Mouse (Mus musculus): Measurements from ENCODE around the gene Ndufa8.
A peak's percentile ranks its signal among the peaks of the same experiment; 100 is the strongest.

The Ndufa8 gene

DNA sequence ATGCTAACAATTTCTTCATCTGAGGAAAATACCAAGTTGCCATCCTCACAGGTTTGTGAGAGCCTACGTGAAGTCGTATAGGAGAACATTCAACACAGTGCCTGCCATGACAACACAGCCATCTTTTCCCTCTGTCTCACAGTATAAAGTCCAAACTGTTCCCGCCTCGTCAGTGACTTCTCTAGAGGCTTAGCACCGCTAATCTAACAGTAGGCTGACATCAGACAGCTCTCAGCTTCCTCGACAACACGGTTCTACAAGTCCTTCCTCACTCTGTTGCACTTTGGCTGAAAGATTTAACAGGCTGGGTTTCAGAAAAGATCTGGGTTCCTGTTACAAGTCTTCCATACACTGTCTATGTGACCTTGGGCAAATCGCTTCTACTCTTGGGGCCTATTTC, 1.0 kb downstream of the Ndufa8 start:
- no peak for DNase-seq (ENCODE audit: low read depth, low spot score)

DNA sequence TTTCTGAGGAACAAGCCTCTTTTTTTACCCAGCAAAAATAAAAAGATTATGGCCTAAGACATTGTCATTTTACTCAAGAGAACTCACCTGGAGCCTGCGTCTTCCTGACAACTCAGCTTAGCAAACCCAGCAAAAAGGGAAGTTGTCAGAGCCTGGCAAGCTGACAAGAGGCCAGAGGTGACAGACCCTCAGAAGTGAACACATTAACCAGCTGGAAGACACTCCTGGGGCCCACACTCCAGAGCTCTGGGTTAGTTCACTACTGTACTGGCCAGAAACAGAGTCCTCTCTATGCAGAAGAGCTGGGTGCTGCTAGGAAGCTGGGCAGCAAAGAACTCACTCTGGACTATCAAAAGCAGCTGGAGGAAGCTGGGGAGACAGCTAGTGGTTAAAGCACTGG, 8.3 kb downstream of the Ndufa8 start:
- no peak for DNase-seq (ENCODE audit: low read depth, low spot score)

DNA sequence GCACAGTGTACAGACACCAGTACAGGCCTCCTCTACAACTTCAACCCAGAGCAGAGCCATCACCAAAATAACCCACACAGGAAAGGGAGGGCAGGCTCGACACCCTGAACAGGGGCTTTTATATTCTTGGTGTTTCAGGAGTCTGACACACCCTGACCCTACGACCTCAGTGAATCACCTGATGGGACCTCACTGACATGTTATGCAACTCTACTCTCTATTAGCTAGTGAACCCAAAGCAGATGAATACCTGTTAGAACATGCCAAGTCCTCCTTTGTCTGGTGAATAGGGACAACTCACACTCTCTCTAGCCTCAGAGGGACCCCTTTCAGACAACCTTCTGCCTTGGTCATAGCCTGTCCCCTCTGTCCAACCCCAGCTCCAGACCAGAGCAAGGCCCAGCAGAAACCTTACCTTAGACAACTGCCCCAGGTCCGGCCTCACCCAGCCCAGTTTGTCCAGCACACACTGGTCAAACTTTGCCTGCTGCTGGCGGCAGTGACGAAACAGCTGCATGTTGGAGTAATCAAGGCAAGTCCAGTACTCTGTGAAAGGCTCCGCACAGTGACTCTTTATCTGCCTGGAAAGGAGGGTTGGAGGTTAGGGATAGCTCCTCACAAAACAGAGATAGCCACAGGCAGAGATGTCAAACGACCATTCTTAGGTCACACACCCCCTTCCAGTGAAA, 9.8 kb downstream of the Ndufa8 start:
- no peak for DNase-seq (ENCODE audit: low read depth, low spot score)

DNA sequence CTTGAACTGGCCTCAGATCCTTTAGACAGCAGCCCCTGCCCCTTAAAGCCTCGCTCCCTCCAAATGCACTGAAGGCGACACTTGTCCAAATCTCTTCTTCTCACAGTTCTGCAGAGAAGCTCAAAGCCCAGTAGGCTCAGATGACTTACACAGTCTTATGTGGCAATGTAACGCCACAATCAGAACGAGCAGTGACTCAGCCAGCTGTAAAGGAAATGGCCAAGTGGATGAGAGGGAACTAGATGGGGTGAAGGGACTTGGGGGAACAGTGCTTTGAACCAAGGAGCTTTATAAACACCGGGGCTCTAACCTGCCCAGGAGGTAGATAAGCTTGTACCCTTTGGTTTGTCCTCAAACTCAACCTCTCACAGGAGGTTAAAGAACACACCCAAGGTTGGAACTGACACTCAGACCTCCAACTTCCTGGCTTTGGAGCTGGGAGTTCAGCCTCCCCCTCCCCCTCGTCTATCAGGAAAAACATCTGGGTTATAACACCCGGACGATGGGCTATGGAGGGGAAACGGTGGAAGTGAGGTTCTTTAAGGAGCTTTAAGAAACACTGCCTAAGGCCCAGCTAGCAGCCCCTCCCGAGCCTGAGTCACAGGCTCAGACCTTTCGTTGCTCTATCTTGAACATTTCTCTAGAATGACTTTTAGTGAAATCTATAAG, 13.7 kb downstream of the Ndufa8 start:
- DNase-seq (ENCODE audit: low read depth, low spot score): no peak

DNA sequence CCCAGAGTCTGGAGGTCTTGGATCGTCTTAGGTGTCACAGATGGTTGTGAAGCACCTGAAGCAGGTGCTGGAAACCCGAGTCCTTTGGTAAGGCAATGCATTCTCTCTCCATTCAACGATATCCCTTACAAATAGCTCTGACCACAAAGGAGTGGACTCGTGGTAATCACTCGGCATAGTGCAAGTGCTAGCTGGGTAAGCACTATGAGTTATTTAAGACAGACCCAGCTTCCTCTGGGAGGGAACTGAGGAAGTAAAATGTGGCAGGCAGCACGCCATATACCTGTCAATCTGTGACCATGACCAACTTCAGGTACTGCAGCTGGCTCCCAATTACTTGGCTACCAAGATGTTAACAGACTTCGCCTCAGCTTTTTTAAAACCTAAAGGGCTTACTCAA, 14.3 kb downstream of the Ndufa8 start:
- DNase-seq (ENCODE audit: low read depth, low spot score): no peak

DNA sequence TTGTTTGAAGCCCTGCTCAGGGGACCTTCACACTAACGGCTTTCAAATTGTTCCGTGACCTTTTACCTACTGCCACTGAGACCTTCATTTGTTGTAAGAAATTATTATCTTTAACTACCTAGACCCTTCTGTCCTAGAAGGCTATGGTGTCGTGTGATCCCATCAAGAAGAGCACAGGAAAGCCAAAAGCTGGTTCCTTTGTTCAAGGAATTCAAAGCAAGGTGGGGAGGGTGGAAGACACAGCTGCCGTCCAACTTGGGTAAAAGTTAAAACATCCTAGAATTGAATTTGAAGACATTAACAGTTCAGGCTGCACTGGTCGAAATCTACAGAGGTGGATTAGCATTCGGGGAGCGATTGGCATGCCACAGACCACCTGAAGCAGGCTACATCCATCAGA, 15.2 kb downstream of the Ndufa8 start:
- DNase-seq (ENCODE audit: low read depth, low spot score): no peak

DNA sequence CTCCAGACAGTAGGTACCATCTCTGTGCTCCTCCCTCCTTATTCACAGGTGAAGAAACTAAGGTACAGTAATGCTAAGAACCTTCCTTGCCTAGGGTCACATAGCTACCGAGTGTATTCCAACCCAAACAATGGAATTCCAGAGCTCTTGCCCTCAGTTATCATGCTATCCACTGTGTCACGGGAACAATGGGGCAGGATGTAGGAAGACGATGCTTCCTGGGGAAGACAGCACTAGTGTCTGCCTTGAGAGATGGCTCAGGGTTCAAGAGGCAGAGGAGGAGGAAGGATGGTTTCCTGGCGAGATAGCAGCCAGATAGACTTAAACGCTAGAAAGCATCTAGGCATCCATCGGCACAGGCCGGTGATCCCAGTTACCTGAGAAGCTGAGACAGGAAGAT, 16.3 kb downstream of the Ndufa8 start:
- no peak for DNase-seq (ENCODE audit: low read depth, low spot score)

DNA sequence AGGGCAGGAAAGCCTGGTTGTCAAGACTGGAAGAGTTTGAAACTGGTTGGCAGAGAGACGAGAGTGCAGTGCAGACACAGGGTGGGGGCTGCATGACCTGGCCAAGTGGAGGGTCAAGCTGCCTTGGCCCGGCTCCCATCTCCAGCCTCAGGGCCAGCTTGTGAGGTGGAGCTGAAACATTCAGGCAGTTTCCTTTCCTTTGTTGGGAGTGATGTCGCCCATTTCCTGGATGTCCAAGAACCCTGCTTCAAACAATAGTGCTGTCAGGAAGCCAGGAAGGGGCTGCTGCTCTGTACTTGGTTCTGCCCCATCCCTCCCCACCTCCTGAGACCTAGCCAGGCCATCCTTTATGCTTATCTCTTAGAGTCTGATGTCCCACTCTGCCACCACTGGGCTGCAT, 25.9 kb downstream of the Ndufa8 start:
- DNase-seq (ENCODE audit: low read depth, low spot score): no peak

DNA sequence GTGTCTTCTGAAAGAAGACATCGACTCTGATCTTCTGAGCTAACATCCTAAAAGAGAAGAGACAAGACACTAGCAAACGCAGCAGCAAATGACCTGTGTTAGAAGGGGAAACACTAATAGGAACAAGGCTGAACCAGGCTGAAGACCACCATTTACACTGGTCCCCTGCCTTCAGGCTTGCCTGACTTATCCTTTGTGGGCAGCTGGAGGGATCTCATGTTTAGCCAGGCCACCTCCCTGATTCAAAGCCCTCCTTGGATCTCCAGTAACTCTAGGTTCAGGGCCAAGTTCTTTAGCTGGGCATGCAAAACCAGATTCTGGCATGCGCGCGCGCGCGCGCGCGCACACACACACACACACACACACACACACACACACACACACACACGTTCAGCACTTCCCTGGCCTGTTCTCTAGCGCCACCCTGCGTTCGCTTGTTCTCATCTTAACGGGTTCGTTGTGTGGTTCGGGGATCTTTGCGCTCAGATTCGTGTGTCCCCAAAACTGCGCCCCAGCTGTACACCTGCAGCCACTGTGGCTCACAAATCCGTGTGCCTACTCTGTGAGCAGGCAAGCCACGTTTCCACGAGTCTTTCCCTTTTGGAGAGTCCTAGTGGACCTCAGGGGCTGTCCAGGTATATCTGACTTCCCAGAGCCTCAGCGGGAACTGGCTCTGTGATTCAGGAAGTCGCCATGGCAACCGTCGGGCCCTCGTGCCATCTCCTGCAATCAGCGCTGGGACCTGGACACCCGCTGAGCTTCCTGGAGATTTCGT, 27.6 kb downstream of the Ndufa8 start:
- DNase-seq (ENCODE audit: low read depth, low spot score): peak; percentile 86

DNA sequence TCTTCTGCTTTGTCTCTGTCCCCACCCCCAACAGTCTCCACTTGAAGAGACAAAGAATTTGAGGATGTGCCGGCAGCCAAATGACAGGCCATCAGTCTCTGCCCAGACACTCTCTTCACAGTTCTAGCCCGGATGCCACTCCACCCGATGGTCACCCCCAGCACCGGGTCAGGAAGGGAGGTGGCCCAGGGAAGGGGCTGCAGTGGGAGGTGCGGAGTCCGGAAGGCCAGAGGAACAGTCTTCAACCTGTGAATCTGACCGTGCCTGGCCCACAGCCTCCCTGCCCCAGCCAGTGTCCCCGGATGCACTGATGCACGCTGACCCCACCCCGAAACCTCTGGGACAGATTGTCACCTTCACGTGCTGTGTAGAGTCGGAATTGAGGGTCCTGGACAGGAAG, 36.2 kb downstream of the Ndufa8 start:
- DNase-seq (ENCODE audit: low read depth, low spot score): no peak

DNA sequence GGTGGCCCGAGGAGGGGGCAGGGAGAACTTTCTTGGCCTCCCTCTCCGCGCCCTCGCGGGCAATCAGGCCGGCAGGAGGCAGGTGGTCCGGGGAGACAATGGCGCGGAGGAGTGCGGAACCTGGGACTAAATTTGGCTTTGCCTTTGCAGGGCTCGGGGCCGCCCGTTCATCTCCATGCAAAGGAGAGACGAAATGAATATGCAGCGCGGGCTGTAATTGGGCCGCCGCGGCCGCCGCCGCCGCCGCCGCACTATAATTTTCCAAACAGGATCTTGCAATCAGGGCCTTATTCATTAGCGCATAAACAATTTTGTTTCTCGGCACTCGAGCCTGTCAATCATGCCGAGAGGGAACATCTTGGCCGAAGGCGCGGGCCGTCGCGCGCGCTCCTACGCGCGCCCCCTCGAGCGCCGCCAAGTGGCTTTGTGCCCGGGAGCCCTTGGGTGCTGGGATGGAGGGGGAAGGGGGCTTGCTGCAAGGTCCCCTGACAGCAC, 37.8 kb downstream of the Ndufa8 start:
- no peak for DNase-seq (ENCODE audit: low read depth, low spot score)

DNA sequence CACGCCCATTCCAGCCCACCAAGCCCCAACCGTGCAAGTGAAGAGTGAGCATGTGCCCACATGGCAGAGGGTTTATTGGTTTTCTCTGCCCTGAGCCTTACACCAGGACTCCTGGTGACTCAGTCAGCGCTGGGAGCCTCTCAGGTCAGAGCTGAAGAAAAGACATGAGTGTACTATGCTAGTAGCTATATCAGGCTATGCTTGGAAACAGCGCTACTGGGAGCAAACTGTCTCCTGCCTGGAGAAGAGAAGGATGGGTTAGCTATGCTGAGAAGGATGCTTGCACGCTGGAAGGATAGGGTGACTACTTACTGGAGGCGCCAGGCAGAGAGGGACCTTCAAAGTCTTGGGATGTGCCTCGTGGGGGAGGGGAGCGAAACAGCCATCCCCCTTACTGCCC, 38.6 kb downstream of the Ndufa8 start:
- no peak for DNase-seq (ENCODE audit: low read depth, low spot score)

DNA sequence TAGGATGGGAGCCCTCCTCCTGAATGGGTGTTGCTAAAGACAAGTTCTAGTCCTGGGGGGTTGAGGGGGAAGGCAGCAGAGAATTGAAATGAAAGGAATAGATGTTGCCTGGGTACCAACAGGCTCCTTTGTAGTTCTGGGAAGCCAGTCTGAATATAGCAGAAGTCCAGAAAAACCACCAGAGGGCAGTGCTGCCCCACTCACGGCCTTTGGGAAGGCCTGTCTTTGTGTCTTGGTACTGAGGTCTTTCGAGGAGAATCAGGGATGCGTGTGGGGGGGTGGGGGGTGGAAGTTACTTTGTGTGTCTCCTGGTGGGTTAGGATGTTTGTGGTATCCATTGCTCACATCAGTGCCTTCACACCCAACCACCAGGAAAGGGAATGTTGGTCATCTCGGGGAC, 39.8 kb downstream of the Ndufa8 start:
- peak; percentile 88 for DNase-seq (ENCODE audit: low read depth, low spot score)

DNA sequence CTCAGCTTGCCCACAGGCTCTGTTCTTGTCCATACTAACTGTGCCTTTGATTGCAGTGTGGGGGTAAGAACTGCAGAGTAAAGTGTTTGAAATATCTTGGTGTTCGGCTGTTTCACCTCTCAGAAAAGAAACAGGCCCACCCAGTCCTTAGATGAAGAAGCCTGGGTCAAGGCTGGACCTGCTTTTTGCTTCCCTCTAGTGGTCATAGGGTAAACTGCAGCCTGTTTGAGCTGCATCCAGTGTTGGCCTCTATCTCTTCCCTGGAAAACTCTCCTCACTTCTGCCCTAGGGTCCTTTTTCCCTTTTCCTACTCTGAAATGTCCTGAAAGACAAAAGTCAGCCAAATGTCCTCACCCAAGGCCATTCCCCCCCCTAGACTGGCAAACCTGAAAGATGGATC, 41.1 kb downstream of the Ndufa8 start:
- peak; percentile 72 for DNase-seq (ENCODE audit: low read depth, low spot score)

DNA sequence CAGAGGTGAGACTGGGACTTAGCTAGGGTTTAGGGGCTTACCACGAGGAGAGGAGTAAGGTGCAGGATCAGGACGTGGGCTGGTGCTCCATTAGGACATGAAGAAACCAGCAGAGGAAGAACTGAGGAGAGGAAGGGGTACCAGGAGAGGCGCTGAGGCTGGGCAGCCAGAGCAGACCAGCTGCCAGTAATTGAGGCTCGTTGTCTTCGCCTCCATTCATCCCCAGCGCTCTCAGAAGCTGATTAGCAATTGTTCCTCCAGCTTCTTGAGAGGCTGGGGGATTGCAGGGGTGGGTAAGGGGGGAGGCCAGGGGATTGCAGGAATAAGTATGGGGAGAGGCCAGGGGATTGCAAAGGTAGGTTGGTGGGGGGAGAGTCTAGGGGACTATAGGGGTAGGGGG, 47.0 kb downstream of the Ndufa8 start:
- no peak for DNase-seq (ENCODE audit: low read depth, low spot score)

DNA sequence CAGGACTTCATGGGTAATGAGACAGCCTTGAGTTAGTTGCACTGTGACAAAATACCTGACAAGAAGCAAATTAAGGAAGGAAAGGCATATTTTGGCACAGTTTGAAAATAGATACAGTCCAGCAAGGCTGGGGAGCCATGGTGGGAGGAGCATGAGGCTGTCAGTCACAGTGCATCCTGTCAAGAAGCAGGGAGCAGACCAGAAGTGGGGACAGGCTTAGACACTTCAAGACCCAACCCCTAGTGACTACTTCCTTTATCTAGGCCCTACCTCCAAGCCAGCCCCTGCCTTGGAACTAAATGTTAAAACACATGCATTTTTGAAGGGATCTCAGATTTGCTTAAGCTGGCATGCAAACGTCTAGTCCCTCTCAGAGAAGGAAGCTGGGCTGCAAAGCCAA, 48.8 kb downstream of the Ndufa8 start:
- no peak for DNase-seq (ENCODE audit: low read depth, low spot score)

DNA sequence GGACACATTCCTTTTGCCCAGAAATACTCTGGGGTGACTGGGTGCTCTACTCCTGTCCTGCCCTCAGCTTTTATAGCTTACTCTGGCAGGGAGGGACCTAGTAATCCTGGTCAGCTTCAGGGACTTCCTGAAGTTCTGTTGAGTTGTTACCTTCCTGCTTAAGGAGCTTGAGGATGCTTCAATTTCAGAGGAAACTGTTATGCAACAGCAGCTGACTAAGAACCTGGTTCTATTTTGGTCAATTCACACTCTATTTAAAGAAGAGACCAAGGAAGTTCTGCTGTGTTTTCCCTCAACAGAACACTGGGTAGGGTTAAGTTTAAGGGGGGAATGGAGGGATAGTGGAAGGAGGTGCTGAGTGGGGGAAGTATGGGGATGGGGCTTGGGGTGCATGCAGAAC, 50.0 kb downstream of the Ndufa8 start:
- no peak for DNase-seq (ENCODE audit: low read depth, low spot score)

DNA sequence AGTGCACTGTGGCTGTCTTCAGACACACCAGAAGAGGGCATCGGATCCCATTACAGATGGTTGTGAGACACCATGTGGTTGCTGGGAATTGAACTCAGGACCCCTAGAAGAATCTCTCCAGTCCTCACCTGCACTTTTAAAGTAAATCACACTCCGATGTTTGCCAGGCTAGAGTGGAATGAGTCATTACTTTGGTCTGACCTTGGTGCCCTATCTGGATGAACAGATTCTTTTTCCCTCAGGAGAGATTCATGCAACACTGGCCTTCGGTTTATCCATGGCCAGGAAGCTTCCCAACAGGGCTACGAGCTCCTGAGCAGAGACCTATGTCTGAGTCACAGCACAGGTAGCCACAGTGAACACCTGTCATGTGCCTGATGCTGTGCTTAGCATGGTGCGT, 50.8 kb downstream of the Ndufa8 start:
- no peak for DNase-seq (ENCODE audit: low read depth, low spot score)

DNA sequence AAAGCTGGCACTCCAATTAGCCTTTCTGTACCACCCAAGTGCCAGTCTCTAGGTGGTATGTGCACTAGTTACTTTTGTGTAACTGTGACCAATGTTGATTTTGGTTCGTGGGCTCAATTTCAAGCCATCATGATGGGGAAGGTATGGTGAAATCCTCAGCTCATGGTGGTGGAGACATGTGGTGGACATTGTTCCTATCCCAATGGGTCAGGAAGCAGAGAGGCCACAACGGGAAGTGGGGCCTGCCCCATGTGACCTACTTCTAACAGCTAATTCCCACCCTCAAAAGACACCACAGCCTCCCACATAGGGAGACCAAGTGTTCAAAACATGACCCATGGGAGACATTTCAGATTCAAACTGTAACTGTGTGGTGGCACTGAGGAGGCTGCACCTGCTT, 52.5 kb downstream of the Ndufa8 start:
- no peak for DNase-seq (ENCODE audit: low read depth, low spot score)

DNA sequence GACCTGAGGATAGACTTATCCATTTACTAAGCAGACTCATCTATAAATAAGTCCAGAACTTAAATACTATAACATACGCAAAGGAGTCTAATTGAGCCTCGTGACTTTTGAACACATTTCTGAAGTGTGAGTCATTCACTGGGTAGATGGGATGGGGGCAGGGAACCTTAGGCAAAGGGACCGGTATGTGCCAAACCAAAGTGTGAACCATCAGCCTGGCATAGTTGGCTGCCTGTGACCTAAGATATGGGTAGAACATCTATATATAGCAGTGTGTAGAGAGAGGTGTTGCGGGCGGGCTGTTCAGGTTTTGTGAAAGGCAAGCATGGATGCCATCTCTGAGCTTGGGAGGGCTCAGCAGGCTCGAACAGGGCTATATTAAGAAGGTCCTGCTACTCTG, 54.9 kb downstream of the Ndufa8 start:
- DNase-seq (ENCODE audit: low read depth, low spot score): no peak

DNA sequence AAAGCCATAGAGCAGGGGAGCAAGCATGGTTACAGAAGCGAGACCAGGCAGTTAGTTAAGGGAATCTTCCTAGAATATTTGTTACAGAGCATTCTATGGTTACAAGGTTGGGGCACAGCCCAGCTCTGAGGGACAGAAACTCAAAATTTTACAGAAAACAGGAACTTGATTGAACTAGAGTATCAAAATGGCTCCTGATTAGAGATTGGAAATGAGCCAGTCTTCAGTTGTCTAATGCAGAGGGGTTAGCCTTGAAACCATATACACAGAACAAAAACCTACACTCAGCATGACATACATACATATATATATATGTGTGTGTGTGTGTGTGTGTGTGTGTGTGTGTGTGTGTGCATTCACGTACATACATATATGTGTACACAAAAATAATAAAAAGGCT, 55.7 kb downstream of the Ndufa8 start:
- DNase-seq (ENCODE audit: low read depth, low spot score): no peak

DNA sequence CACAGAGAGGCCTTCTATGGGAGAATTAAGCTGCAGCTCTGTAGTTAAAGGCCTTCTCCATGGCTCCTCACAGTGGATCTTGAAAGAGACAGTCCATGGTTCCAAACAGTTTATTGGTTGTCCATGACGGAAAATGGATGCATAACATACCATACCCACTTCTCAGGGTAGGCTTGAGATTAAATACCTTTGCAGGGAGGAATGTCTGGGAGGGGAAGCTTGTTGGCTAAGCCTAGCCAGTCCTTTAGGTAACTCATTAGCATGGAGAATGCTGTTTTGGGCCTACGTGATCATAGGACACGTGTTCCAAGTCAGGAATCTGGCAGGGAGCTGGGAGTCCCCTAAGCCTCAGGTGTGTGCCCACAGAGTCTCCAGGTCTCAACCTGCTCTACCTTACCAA, 56.9 kb downstream of the Ndufa8 start:
- no peak for DNase-seq (ENCODE audit: low read depth, low spot score)
